Mouse (Mus musculus) intestine, postnatal 0 days (tissue): ENCODE measurements at regions not wholly inside any gene's neighbourhood (a gene's known extent, or its start where the extent isn't known, plus 50 kb on each side); places are given as distances from the start of the nearest gene placed in this dataset.
A peak's percentile ranks its signal among the peaks of the same experiment; 100 is the strongest.

Experiments
- ATAC-seq: fragments of 200-750 bp; cut with Nextera tagmentation; 2 replicates; pipeline ENCODE4 v1.8.0; 2017; ENCODE audit warnings: mild to moderate bottlenecking, moderate TSS enrichment, moderate library complexity
- H3K27ac ChIP-seq: fragments of 300-500 bp; sonication (generic); 2 replicates; pipeline ENCODE4 v1.5.1; 2014; ENCODE audit warnings: mild to moderate bottlenecking, low read depth, low read length, moderate library complexity
- H3K27me3 ChIP-seq: fragments of 300-500 bp; sonication (generic); replicated peaks from 2 replicates; pipeline ENCODE4 v1.6.1; 2014; ENCODE audit warnings: low read length, mixed read lengths; ENCODE audit not compliant: control insufficient read depth, insufficient read depth
- H3K36me3 ChIP-seq: fragments of 300-500 bp; sonication (generic); 2 replicates; pipeline ENCODE4 v1.6.1; 2014; ENCODE audit warnings: mild to moderate bottlenecking, moderate library complexity; ENCODE audit not compliant: control insufficient read depth, insufficient read depth
- H3K4me1 ChIP-seq: fragments of 300-500 bp; sonication (generic); replicated peaks from 2 replicates; pipeline ENCODE4 v1.6.1; 2014; ENCODE audit warnings: antibody characterized with exemption, low read length, mixed read lengths; ENCODE audit not compliant: control insufficient read depth, insufficient read depth
- H3K4me2 ChIP-seq: fragments of 300-500 bp; sonication (generic); replicated peaks from 2 replicates; pipeline ENCODE4 v1.6.1; 2014; ENCODE audit warnings: low read depth, mild to moderate bottlenecking, moderate library complexity
- H3K4me3 ChIP-seq: fragments of 300-500 bp; sonication (generic); 2 replicates; pipeline ENCODE4 v1.5.1; 2014; ENCODE audit warnings: low read depth, low read length
- H3K9ac ChIP-seq: fragments of 300-500 bp; sonication (generic); 2 replicates; pipeline ENCODE4 v1.6.1; 2014; ENCODE audit warnings: mild to moderate bottlenecking, low read depth, low read length
- H3K9me3 ChIP-seq: fragments of 300-500 bp; sonication (generic); 2 replicates; pipeline ENCODE4 v1.6.1; 2016; ENCODE audit warnings: mixed run types; ENCODE audit not compliant: control insufficient read depth
- CTCF ChIP-seq: sonication (generic); IDR thresholded peaks from 2 replicates; pipeline ENCODE4 v1.5.1; 2016; ENCODE audit warnings: low read depth, mild to moderate bottlenecking, control low read depth, antibody characterized with exemption, moderate library complexity
- WGBS: fragments of 180-500 bp; shearing (Covaris S2); extraction: QIAGEN DNeasy Blood & Tissue Kit; methylation state at CpG from one replicate; pipeline ENCODE4 v1.1.7; 2014; 5-methylcytosine and 5-hydroxymethylcytosine counted together

GRCm38 (mm10) chr1:78876156-78876555 is 59.6 kb downstream of the Kcne4 start:
- H3K9me3 ChIP-seq: no peaks in the 10 kb centered on the region
- no peak for ATAC-seq
- H3K4me2 ChIP-seq: no peak overlapping the region
- no peaks in the 10 kb centered on the region for H3K4me1 ChIP-seq
- no peak for TF ChIP-seq CTCF
- H3K27me3 ChIP-seq: no peaks in the 10 kb centered on the region
- no peak overlapping the region for H3K4me3 ChIP-seq
- H3K36me3 ChIP-seq: no peaks in the 10 kb centered on the region
- no peak overlapping the region for H3K9ac ChIP-seq
- WGBS: 85% methylated on average over 3 of the region's 3 CpGs
- H3K27ac ChIP-seq: no peak overlapping the region

GRCm38 (mm10) chr1:78879246-78879645 is 62.7 kb downstream of the Kcne4 start:
- no peak for TF ChIP-seq CTCF
- Histone ChIP-seq H3K4me3 (no peak overlapping the region), H3K4me2 (no peak overlapping the region), H3K27me3 (no peaks in the 10 kb centered on the region), H3K9me3 (no peaks in the 10 kb centered on the region), H3K4me1 (no peaks in the 10 kb centered on the region), H3K36me3 (no peaks in the 10 kb centered on the region), H3K27ac (no peak overlapping the region), H3K9ac (no peak overlapping the region)
- WGBS: 42% methylated on average over 2 of the region's 2 CpGs
- ATAC-seq: peak; percentile 90

GRCm38 (mm10) chr1:78882455-78882854 is 65.9 kb downstream of the Kcne4 start:
- ATAC-seq: no peak
- no peaks in the 10 kb centered on the region for H3K9me3 ChIP-seq
- H3K4me2 ChIP-seq: no peak overlapping the region
- no peak for TF ChIP-seq CTCF
- H3K36me3 ChIP-seq: no peaks in the 10 kb centered on the region
- H3K9ac ChIP-seq: no peak overlapping the region
- H3K4me1 ChIP-seq: no peaks in the 10 kb centered on the region
- 80% methylated on average over 3 of the region's 3 CpGs for WGBS
- no peaks in the 10 kb centered on the region for H3K27me3 ChIP-seq
- no peak overlapping the region for H3K27ac ChIP-seq
- H3K4me3 ChIP-seq: no peak overlapping the region

DNA sequence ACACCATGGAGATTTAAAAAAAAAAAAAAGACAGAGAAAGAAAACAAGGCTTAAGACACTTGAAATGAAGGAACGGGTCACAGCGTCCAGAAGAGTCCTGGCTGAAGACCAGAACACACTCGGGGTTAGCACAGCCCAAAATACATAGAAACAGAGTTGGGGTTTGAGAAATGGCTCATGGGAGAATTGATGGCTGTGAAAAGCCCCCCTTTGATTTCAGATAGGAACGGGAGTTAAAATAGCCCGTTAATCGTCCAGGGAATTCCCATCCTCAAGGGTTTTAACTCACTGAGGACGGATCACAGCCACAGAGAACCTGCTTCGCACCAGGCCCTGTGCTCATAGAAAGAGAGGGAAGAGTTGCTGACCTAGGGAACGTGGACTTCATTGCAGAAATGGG is 72.7 kb downstream of the Kcne4 start:
- no peaks in the 10 kb centered on the region for H3K4me1 ChIP-seq
- TF ChIP-seq CTCF: no peak
- H3K9me3 ChIP-seq: no peaks in the 10 kb centered on the region
- ATAC-seq: no peak
- no peaks in the 10 kb centered on the region for H3K27me3 ChIP-seq
- no peaks in the 10 kb centered on the region for H3K36me3 ChIP-seq
- H3K27ac ChIP-seq: no peak overlapping the region
- H3K4me2 ChIP-seq: no peak overlapping the region
- no peak overlapping the region for H3K4me3 ChIP-seq
- no peak overlapping the region for H3K9ac ChIP-seq
- WGBS: 79% methylated on average over 9 of the region's 9 CpGs

- Histone ChIP-seq H3K36me3 (no peaks in the 10 kb centered on the region), H3K27me3 (no peaks in the 10 kb centered on the region), H3K4me1 (no peaks in the 10 kb centered on the region), H3K9me3 (no peaks in the 10 kb centered on the region), H3K4me3 (no peak overlapping the region), H3K4me2 (no peak overlapping the region), H3K9ac (no peak overlapping the region), H3K27ac (no peak overlapping the region)
- ATAC-seq: no peak
- 95% methylated on average over 3 of the region's 3 CpGs for WGBS
- no peak for TF ChIP-seq CTCF
Observed at GRCm38 (mm10) chr1:78891344-78891743, 74.8 kb downstream of the Kcne4 start.

DNA sequence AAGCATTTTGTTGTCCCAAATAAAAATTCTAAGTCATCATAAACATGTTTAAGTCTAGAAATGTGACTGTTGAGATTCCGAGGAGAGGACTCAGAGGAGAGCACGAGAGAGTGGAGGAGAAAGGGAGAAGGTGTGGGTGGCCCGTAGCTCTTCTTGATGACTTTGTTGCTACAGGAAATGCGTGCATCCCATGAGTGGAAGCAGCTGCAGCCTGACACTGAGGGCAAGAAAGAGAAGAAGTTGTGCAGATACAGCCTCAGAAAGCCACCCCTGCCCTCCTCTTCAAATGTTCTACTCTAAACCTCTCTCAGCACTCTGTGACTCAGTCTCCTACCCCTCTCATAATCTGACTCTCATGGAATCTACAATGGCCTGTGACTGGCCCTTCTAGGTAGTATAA is 77.7 kb downstream of the Kcne4 start:
- WGBS: 68% methylated on average over 4 of the region's 4 CpGs
- Histone ChIP-seq H3K9ac (no peak overlapping the region), H3K4me3 (no peak overlapping the region), H3K27me3 (no peaks in the 10 kb centered on the region), H3K4me1 (no peaks in the 10 kb centered on the region), H3K9me3 (no peaks in the 10 kb centered on the region), H3K4me2 (no peak overlapping the region), H3K27ac (no peak overlapping the region), H3K36me3 (no peaks in the 10 kb centered on the region)
- no peak for TF ChIP-seq CTCF
- ATAC-seq: no peak

DNA sequence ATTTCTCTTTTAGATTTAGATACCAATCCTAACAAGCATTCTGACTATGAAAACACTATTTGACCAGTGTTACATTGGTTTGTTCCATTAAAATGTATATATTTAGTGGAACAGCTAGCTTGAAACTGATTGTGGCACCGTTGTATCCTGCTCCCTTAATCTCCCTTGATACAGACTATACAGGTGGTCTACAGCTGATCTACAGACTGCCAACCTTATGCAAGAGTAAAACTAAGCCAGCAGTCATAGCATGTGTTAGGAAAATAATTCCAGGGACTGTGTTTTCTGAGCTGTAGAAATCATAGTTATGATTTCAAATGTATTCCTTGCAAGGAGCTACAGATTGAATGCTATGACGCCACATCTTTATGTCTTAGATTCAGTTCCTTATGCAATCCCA is 78.6 kb downstream of the Kcne4 start:
- Histone ChIP-seq H3K4me1 (no peaks in the 10 kb centered on the region), H3K27me3 (no peaks in the 10 kb centered on the region), H3K9me3 (no peaks in the 10 kb centered on the region), H3K9ac (no peak overlapping the region), H3K4me2 (no peak overlapping the region), H3K27ac (no peak overlapping the region), H3K36me3 (no peaks in the 10 kb centered on the region), H3K4me3 (no peak overlapping the region)
- WGBS: 92% methylated on average over 2 of the region's 2 CpGs
- no peak for TF ChIP-seq CTCF
- ATAC-seq: no peak
